Mouse (Mus musculus): ENCODE data around the gene Plin3. TPM values are rescaled to one million over a fixed set of nuclear protein-coding genes. Genes with fewer than 3 reads are reported as not detected.
A peak's percentile ranks its signal among the peaks of the same experiment; 100 is the strongest.

Plin3 gene
- polyA plus RNA-seq, 1 experiment = 10.1 TPM

DNA sequence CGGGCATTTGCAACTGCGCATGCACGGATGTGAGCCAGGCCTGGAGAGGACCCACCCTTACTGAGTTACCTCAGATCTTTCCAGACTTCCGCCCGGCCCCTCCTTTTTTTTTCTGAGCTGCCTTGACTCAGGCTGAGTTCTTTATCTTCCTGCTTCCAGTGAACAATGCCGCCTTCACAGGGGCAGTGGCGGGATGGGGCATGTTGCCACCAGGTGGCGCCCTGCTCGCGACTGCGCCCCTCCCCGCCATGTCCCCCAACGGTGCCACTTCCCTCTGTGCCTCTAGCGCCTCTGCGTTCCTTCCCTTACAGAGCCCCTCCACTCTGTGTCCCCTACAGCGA lies 1.5 kb downstream of the Plin3 start:
- Histone ChIP-seq H3K27ac (ENCODE audit: insufficient read depth, low read length) (0 out of 2 replicates have a peak overlapping the region, but pooled peaks have one; percentile 39), H3K4me3 (ENCODE audit: insufficient read depth, low read length) (no peak overlapping the region), H3K4me1 (ENCODE audit: control insufficient read depth, insufficient read depth, low read length) (peaks cover 1% of the 10 kb centered on the region; the same call in 1 of the 2 replicates)
- TF ChIP-seq POLR2A (IDR thresholded peaks at IDR 0.05; ENCODE audit: extremely low read depth, insufficient read depth, low read length) = no peak
- TF ChIP-seq CTCF (IDR thresholded peaks at IDR 0.05; ENCODE audit: extremely low read depth, insufficient read depth, low read length) = peak; percentile 51

DNA sequence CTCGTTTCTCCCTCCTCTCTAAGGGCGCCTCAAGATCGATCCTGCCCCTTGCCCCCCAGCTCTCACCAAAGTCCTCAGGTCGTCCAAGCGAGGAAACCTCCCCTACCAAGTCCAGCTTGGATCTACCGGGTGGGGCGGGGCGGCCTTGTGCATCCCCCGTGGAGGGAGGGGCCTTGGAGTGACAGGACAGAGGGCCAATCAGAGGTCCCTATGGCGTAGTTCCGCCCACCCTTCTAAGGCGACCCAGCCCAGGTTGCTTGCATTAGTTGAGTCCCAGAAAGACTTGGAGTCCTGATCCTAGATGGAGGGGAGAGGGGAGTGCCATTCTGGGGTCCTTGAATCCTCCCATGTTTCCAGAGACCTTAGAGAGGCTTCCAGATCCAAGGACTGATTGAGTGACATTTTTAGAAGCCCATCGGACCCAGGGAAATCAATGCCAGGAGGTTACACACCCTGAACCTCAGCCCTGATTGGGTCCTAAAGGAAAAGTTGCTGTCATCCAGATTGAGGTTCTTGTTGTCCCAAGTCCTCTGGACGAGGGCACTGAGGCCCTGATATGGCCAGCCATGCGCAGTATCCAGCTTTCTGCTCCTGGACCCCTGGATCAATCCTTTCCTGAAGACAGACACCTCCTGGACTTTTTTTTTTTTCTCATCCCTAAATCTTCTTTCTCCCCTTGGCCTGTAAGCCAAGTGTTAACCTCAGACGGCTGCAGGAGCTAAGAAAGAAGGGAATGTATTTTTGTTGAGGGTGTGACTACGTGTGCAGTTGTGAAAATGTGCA lies 2.1 kb downstream of the Plin3 start:
- H3K4me3 ChIP-seq (ENCODE audit: insufficient read depth, low read length) = peak overlapping the region; percentile 23
- TF ChIP-seq CTCF (IDR thresholded peaks at IDR 0.05; ENCODE audit: extremely low read depth, insufficient read depth, low read length) = no peak
- 0 out of 2 replicates have a peak, but pooled peaks have one; percentile 29 for TF ChIP-seq POLR2A (IDR thresholded peaks at IDR 0.05; ENCODE audit: extremely low read depth, insufficient read depth, low read length)
- peaks cover 1% of the 10 kb centered on the region; the same call in 1 of the 2 replicates for H3K4me1 ChIP-seq (ENCODE audit: control insufficient read depth, insufficient read depth, low read length)
- peak overlapping the region; percentile 78 for H3K27ac ChIP-seq (ENCODE audit: insufficient read depth, low read length)

GRCm38 (mm10) chr17:56289371-56290331 lies 3.0 kb downstream of the Plin3 start:
- Histone ChIP-seq H3K27ac (ENCODE audit: insufficient read depth, low read length) (peak overlapping the region; percentile 78; the same call in 1 of the 2 replicates), H3K4me3 (ENCODE audit: insufficient read depth, low read length) (peak overlapping the region; percentile 23), H3K4me1 (ENCODE audit: control insufficient read depth, insufficient read depth, low read length) (peaks cover 1% of the 10 kb centered on the region; the same call in 1 of the 2 replicates)
- TF ChIP-seq POLR2A (IDR thresholded peaks at IDR 0.05; ENCODE audit: extremely low read depth, insufficient read depth, low read length) (no peak), CTCF (IDR thresholded peaks at IDR 0.05; ENCODE audit: extremely low read depth, insufficient read depth, low read length) (no peak)

DNA sequence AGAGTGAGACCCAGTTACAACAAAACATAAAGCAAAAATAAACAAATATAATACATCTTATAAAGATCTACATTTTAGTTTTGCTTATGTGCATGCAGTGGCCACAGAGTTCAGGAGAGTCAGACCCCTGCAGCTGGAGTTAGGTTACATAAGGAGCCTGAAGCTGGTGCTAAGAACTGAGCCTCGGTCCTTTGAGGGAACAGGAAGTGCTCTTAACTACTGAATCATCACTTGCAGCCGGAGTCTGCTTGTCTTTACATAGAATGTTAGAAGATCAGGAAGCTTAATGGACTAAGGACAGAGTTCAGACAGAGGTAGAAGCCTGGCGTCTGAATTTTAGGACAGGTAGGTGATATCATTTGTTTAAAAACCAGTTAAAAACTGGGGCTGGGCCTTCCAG lies 3.8 kb downstream of the Plin3 start:
- Histone ChIP-seq H3K27ac (ENCODE audit: insufficient read depth, low read length) (peak overlapping the region; percentile 78; the same call in 1 of the 2 replicates), H3K4me3 (ENCODE audit: insufficient read depth, low read length) (no peak overlapping the region), H3K4me1 (ENCODE audit: control insufficient read depth, insufficient read depth, low read length) (peaks cover 1% of the 10 kb centered on the region; the same call in 1 of the 2 replicates)
- TF ChIP-seq CTCF (IDR thresholded peaks at IDR 0.05; ENCODE audit: extremely low read depth, insufficient read depth, low read length) (no peak), POLR2A (IDR thresholded peaks at IDR 0.05; ENCODE audit: extremely low read depth, insufficient read depth, low read length) (no peak)

DNA sequence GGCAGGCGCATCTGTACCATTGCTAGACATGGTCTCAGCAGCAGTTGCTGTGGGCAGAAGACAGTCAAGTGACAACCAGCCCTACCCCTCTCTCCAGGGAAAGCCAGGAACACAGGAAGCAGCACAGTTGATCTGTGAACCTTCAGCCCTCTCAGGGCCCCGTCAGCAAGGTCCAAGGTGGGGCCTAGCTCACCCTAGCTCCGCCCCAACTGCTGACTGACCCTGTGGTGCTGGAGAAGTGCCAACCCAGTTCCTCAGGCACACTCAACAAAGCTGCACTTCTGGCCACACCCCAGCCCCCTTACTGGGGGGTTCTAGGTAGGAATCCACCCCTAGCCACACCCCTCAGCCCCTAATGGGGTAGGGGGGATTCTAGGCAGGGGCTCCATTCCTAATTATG lies 4.8 kb downstream of the Plin3 start:
- TF ChIP-seq POLR2A (IDR thresholded peaks at IDR 0.05; ENCODE audit: extremely low read depth, insufficient read depth, low read length) (no peak), CTCF (IDR thresholded peaks at IDR 0.05; ENCODE audit: extremely low read depth, insufficient read depth, low read length) (no peak)
- Histone ChIP-seq H3K4me3 (ENCODE audit: insufficient read depth, low read length) (no peak overlapping the region), H3K4me1 (ENCODE audit: control insufficient read depth, insufficient read depth, low read length) (peaks cover 4% of the 10 kb centered on the region; the same call in 1 of the 2 replicates), H3K27ac (ENCODE audit: insufficient read depth, low read length) (peak overlapping the region; percentile 8)

DNA sequence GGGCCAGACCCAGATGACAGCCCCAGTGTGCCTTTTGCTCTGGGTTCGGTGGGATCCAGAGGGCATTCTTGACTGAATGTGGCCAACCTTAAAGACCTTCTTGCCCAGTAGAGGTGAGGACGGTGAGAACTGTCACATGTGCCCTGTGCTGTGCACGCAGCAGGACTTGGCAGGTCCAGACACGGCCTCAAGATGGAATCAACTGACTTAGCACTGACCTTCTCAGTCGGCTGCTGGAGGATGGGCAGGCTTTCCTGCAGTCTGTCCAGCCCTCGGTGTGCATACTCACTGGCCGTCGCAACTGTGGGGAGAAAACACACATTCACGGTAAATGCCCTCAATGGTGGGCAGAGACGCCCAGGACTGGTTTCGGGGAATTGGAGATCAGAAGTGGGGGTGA lies 6.7 kb downstream of the Plin3 start:
- Histone ChIP-seq H3K27ac (ENCODE audit: insufficient read depth, low read length) (no peak overlapping the region), H3K4me3 (ENCODE audit: insufficient read depth, low read length) (no peak overlapping the region), H3K4me1 (ENCODE audit: control insufficient read depth, insufficient read depth, low read length) (peaks cover 4% of the 10 kb centered on the region; the same call in 1 of the 2 replicates)

GRCm38 (mm10) chr17:56283316-56283715 lies 9.4 kb downstream of the Plin3 start:
- Histone ChIP-seq H3K27ac (ENCODE audit: insufficient read depth, low read length) (peak overlapping the region; percentile 8), H3K4me1 (ENCODE audit: control insufficient read depth, insufficient read depth, low read length) (peaks cover 2% of the 10 kb centered on the region; the same call in 1 of the 2 replicates)

More for the DNA sequence above, 6.7 kb downstream of the Plin3 start:
- no peak for TF ChIP-seq POLR2A (IDR thresholded peaks at IDR 0.05; ENCODE audit: extremely low read depth, insufficient read depth, low read length)
- TF ChIP-seq CTCF (IDR thresholded peaks at IDR 0.05; ENCODE audit: extremely low read depth, insufficient read depth, low read length) = no peak

DNA sequence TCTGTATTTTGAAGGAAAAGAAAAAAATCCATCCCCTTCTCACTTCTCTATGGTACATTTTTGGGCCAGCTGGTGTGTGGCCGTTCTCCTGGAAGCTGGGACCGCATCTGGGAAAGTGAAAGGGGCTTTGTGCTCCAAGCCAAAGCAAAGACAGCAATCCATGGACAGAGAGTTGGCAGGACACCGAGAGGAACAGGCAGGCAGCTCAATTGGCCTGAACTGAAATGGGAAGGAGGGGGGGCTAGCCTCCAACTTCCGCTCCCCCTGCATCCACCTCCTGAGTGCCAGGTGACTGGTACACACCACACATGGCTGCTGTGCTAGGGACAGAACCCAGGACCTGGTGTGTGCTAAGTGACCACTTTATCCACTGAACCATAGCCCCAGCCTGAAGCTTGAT lies 9.9 kb downstream of the Plin3 start:
- Histone ChIP-seq H3K27ac (ENCODE audit: insufficient read depth, low read length) (peak overlapping the region; percentile 8), H3K4me3 (ENCODE audit: insufficient read depth, low read length) (no peak overlapping the region), H3K4me1 (ENCODE audit: control insufficient read depth, insufficient read depth, low read length) (peaks cover 2% of the 10 kb centered on the region; the same call in 1 of the 2 replicates)
- 0 out of 2 replicates have a peak, but pooled peaks have one; percentile 32 for TF ChIP-seq POLR2A (IDR thresholded peaks at IDR 0.05; ENCODE audit: extremely low read depth, insufficient read depth, low read length)
- no peak for TF ChIP-seq CTCF (IDR thresholded peaks at IDR 0.05; ENCODE audit: extremely low read depth, insufficient read depth, low read length)

More at GRCm38 (mm10) chr17:56283316-56283715, 9.4 kb downstream of the Plin3 start:
- TF ChIP-seq POLR2A (IDR thresholded peaks at IDR 0.05; ENCODE audit: extremely low read depth, insufficient read depth, low read length) (no peak), CTCF (IDR thresholded peaks at IDR 0.05; ENCODE audit: extremely low read depth, insufficient read depth, low read length) (no peak)
- H3K4me3 ChIP-seq (ENCODE audit: insufficient read depth, low read length) = no peak overlapping the region

DNA sequence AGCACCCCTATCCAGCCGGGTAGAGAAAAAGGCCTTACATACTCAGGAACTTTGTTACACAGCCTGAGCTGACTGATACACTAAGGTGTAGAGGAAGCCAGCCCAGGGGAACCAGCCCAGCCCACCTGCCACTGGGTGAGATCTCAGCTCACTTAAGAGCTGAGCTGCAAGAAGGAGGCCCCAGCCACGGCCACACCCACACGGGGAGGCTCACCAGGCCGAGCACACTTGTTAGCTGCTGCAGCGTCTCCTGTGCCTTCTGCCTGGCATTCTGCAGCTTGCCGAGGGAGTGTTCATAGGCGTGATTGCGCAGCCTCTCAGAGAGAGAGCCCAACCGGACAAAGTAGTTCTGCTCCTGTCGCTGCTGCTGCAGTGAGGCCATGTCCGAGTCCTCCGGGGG lies 11.5 kb downstream of the Plin3 start:
- H3K4me3 ChIP-seq (ENCODE audit: insufficient read depth, low read length) = no peak overlapping the region
- peaks cover 2% of the 10 kb centered on the region; the same call in 1 of the 2 replicates for H3K4me1 ChIP-seq (ENCODE audit: control insufficient read depth, insufficient read depth, low read length)
- no peak overlapping the region for H3K27ac ChIP-seq (ENCODE audit: insufficient read depth, low read length)
- TF ChIP-seq CTCF (IDR thresholded peaks at IDR 0.05; ENCODE audit: extremely low read depth, insufficient read depth, low read length) (no peak), POLR2A (IDR thresholded peaks at IDR 0.05; ENCODE audit: extremely low read depth, insufficient read depth, low read length) (no peak)
